Mouse (Mus musculus): Measurements from ENCODE around the gene Hs3st3b1.

Gene Hs3st3b1

DNA sequence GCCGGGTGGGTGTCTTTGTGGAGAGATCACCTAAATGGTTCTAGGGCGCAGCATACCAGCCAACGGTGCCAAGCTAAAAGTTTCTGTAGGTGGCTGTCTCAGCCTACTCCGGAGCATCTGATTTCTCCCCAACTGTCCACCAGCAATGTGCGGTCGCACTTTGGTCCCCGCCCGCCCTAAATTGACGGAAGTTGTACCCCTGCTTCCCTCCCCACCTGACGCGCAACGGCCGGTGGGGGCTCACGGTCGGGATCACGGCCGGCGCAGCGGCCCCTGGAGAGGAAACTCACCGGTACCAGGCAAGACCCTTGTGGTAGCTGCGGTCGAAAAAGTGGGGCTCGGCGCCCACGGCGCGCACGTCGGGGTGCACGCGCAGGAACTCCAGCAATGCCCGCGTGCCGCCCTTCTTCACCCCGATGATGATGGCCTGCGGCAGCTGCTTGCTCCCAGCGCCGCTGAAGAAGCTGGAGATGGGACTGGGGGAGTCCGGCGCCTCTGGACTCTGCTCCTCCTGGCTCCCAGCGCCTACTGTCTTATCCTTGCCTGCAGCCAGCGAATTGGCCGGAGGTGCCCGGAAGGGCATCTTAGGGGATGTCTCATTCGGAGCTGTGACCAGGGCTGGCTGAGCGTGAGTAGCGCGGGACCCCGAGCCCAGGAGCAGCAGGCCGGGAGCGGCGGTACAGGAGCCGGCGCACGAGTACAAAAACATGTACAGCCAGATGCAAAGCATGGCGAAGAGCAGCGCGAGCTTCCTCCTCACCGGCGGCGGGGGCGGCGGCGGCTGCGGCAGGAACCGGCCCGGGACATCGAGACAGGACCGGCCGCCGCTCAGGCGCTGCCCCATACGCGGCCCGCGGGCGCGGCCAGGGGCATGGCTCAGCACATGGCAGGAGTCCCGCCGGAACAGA is 792 bp downstream of the Hs3st3b1 start:
- peak; percentile 15 to 35 for DNase-seq

DNA sequence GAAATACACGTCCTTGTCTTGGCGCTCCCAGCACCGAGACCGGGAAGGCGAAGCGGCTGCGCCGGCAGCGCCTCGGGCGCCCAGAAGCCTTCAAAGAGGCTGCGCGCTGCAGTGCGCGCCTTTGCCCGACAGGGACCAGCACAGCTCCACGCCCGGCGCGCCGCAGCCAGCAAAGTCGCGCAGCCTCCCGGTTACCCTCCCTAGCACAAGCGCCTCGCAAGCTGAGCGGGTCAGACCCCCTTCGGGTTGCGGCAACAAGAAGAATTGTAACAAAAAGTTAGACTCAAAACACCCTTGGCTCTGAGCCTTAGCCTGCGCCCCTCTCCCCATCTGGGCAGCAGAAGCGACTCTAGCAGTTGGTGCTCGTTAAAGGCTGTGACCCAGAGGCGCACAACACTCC is 1.6 kb downstream of the Hs3st3b1 start:
- peak; percentile 66 to 71 for DNase-seq

DNA sequence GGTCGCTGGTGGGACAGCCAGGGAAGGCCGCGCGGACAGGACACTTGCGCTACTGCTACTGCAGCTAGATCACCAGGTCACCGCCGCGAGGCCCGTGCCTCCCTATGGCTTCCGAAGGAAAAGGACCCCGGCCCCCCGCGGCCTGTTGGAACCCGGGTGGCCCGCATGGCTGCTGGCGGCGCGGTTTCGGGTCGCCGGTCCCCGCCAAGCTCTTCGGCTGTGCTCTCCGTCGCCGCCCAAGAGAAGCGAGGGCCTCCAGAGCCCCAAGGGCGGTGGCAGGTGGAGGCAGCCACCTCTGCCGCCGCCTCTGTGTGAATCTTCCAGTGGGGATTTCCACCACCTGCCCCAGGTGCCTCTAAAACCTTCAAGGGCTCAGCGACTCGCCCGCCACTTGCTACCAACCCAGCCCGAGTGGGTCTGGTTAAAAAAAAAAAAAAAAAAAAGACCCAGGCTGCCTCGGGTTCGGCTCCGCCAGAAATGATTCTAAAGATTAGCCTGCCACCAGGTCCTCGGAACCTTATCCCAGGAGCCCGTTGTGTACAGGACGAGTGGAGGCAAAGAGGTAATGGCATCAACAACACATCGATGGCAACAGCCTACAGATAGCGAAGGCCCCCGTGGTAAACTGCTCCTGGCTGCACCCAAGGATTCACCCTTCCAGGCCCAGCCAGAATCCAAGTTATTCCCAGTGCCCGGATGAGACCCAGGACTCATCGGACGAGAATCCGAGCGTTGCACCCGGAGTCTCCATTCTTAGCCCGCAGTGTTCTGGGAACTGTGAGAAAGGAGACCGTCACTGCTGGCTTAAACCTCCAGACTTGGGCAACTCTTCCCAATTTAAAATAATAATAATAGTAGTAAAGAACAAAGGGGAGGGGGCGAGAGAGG is 2.6 kb downstream of the Hs3st3b1 start:
- DNase-seq = no peak

DNA sequence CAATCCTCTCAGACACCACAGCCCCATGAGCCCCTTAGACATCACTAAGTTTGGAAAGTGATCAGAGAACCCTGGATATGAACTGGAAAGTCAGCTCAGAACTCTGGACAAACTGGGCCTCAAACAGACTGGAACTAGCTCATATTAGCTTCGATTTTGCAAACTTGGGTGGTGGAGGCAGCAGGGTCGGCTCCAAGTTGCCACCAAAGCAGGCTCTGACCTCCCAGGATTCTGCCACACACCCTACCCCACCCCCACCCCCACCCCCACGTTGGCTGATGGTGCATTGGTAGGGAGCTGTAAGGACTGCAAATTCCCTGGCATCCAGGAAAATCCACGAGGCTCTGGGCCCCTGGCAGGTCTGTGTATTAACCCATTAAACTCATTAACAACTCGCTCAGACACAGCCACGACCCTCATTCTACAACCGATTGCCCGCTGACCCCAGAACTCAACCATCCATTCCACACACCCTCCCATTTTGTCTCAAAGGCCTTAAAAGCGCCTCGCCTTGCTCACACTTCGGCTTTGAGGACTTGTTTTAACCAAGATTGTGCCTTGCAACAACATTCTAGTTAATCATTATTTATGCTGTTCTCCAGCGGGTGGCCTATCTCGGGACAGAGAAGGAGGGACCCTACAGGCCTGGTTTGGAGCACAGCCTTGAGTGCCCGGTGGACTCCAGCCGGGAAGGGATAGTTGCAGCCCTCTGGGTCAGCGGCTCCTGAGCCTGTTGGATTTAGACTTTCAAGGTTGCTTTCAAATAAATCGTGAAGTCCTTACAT is 3.6 kb downstream of the Hs3st3b1 start:
- DNase-seq = no peak

DNA sequence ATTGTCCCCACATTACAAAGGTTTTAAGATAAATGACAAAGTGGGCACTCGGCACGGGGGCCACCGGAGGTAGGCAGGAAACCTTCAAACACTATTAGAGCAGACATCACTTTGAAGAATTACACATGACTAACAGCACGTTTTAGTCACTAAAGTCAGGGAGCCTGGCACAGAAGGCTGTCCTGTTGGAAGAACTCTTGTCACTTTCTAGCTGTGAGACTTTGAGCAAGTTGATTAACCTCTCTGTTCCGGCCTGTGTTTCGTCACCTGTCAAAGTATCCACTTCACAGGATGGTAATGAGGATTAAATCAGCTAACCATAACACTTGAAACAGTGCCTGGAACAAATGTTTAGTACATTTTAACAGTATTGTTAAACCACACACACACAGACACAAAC is 4.5 kb downstream of the Hs3st3b1 start:
- no peak for DNase-seq

DNA sequence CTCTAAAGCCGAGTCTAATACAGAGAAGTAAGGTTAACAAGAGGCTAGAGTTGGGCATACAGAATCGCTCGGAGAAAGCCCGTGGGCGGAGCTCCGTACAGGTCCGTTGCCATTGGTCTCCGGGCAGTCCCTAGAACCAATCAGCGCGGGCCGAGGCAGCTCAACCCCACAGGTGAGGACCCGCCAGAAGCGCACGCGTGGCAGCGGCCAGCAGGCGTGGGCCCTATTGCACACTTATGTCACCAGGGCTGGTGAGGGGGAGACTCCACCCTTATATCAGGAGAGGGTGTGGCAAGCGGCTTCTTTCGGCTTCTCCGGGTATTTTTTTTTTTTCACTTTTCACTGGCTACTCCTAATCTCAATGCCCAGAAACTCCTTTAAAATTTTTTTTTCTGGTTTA is 7.7 kb downstream of the Hs3st3b1 start:
- peak; percentile 57 to 62 for DNase-seq

DNA sequence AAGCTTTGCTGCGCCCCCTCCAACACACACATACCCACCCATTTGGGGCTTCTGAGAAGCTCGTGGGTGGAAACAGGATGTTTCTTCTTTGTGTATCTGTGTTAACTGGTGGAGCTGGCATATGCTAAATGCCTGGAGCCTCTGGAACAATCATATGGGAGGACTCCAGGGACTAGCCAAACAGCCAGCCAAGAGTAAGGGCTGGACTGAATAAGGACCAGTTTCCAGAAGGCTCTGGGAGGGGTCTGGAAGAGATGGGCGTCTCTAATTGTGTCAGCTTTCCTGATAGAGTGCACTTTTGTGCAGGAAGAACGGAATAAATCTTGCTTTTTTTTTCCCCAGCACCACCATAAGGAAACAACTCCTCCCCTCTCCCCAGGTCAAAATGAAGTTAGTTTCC is 8.2 kb downstream of the Hs3st3b1 start:
- DNase-seq = no peak

DNA sequence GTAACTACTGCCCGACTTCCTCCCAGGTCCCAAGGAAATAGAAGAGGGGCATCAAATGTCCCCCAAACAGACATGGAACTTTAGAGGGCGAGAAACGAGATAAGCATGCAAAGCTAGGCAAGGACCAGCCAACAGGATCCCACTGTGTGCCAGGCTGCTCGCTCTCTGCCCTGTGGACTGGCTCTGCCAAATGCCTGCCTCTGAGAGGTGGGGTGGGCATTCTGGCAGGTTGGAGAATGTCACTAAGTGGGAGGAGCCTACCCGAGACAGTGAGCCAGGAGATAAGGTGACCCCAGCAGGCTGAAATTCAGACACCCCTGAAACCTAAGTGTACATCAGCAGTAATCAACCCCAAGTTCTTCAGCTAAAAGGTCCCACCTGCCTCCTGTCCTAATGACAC is 11.1 kb downstream of the Hs3st3b1 start:
- no peak for DNase-seq

DNA sequence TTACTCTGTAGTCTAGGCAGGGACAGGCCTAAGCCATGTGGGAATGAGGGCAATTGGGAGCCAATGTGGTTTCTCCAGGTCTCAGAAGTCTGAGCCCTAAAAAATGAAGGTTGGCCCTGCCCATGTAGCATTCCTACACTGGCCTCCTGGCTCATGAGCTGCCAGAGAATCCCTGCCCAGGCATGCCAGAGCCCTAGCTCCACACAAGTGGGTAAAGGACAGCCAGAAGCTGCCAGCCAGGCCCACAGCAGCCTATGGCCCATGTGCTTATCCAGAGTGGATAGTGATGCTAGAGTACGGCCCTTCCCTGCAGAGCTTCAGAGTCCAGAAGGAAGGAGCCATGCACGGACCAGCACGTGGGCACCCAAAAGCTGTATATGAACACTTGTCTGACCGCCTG is 12.1 kb downstream of the Hs3st3b1 start:
- DNase-seq = no peak

DNA sequence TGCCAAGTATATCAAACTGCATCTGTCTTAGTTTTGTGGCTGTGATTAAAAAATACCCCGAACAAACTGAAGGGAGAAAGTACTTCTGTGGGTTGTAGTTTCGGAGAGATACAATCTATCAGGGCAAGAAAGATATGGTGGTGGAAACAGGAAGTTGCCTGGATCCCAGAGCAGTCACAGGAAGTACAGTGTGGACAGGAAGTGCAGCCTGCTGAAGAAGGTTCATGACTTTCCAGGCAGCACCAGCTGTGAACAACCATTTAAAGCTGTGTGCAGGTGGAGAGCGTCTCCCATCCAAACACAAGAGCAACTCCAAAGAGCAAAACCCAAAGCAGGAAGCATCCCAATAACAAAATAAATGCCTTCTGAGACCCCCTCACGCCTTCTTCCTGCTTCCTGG is 13.6 kb downstream of the Hs3st3b1 start:
- DNase-seq = peak in 1 of 2 experiments; percentile 17

DNA sequence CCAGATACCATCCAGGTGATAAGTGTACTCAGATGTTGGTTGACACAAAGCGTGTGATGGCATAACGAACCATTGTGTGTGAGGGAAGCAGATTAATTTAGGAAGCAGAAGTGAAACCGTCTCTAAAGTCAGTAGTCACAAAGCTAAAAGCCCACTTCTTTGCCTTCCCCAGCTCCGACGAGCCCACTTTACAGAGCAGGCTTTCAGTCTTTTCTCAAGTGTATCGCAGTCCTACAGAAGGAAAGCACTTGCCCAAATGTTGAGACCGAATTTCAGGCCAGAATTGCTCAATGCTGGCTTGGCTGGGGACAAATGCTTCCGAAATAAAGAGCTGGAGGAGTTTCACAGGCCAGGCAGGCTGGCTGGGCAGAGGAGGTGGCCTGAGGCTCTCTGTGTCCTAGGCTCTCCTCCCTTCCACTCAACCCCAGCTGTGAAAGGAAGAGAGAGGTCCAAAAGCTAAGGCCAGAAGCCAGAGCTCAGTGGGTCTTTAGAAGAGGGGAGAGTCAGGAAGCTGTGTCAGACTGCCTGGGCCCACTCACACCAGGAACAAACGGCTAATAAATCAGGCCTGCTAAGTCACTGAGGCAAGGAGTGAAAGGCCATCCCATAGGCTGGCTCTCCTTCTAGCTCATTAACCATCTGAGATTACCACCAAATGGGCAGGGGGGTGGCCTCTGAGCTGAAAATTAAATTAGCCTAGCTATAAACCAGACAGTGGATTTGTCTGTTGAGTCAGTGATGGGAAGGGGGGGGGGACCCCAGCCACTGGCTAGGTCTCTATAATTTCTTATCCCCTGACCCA is 15.3 kb downstream of the Hs3st3b1 start:
- no peak for DNase-seq

DNA sequence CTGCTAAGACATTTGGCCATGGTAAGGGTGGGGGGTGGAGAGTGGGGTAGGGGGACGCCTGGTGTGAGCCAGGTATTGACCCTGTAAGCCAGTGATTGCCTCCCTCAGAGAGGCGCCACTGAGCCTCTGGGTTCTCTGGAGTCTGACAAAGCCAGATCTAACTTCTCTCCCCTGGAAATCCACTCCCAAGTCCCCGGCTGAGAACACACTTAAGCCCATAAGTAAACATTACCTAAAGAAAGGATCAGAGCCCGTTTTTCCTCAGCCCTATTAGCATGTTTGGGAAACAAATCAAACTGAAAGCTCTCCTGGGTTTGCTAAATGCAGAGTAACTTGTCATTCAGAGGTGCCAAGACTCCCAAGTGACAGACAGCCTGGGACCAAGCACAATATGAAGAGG is 17.3 kb downstream of the Hs3st3b1 start:
- no peak for DNase-seq

DNA sequence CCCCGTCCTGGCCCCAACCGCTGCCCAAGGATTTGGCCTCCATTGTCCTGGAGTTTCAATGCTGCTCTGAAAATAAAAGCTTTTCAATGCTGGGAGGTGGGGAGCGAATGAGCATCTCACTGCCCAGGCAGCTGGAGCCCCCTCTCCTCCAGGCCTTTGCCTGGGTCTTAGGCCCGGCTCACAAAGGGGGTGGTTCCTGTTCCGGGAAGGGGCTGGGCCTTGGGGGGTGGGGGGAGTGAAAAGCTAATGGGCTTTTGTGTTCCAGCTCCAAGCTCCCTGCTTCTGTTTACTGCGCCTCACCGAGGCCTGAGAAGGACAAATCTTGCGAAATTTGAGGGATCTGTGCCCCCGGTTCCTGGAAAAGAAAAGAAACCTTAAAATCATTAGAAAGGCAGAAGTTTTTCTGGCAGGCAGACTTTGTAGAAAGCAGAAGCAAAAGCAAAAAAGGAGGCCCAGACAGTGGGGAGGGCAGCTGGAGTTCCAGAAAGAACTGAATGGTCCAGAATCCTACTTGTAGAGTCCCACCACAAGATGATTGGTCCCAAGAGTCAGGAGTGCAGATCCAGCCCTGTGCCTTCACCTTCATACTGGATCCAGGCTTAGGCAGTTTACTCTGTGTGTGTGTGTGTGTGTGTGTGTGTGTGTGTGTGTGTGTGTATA is 23.5 kb downstream of the Hs3st3b1 start:
- no peak for DNase-seq

DNA sequence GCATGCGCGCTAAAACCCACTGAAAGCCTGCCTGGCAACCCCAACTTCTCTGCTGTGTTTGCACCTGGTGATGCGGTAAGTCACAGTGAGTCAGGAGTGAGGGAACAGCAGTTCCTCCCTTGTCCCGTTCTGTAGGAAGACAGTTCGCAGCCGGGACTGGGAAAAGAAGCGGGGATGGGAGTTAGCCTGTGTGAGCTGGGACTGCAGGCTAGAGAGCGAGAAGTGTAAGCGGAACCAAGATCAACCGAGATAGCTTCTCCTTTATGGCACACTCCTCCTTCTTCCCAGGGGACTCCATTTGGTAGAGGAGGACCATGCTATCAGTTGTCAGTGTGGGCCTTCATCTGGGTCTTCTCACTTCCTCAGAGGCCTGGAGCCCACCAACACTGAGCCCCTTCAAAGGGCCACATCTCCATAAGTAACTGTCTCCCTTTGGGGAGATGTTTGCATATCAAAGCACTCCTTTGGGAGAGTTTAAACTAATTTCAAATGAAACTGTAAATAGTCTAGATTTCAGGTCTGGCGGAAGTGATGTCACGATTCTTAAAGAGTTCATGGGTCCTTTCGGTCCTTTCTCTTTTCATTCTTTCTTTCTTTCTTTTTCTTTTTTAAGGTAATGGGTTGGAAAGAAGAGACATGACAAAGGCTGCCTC is 24.1 kb downstream of the Hs3st3b1 start:
- no peak for DNase-seq

DNA sequence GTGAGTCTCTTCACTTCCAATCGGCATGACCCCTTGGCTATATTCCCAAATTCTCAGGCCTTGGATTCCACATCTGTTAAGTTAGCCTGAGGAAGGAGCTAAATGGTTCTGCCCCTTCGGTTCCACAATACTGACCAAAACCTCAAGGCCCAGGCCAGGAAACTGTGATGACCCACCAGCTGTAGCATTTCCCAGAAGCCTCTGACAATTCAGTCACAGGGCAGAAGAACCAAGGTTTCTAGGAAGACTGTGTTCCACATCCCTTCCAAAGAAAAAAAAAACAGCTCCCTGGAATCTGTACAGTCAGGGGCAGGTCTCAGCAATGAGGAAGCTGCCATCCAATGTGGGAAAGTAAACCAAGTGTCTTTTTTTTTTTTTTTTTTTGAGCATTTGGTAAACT is 25.1 kb downstream of the Hs3st3b1 start:
- DNase-seq = no peak

DNA sequence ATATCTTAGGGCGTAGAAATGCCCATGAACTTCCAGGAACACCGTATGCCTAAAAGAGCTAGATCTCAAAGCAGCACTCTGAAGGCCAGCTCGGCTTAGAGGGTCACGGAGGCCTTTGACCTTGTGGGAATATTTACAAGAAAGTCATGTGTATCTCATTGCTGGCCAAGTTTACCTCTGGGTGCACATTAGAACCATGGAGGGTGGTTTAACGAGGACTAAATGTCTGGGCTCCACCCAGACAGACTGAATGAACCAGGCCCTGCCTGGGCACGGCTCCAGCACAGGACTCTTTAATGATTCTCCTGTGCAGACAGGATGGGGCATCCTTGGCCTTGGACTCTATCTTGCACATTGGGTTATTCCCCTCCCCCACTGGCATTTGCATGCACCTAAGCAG is 27.9 kb downstream of the Hs3st3b1 start:
- no peak for DNase-seq

DNA sequence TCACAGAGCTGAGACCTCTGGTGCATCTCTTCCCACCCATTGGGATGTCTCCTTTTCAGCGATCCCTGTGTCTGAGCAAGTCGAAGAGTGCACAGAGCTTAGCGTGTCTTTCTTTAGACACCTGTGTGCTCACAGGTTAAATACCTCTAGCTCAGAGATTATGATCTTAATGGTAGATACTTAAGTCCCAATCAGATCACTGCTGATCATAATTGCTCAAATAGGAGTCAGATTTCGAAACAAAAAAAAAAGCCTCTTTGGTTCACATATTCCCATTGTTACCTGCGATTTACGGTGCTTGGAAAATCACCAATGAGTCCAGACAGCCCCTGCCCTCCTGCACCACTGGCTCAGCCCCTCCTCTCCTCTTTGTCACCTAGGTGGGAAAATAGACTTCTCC is 28.5 kb downstream of the Hs3st3b1 start:
- no peak for DNase-seq

DNA sequence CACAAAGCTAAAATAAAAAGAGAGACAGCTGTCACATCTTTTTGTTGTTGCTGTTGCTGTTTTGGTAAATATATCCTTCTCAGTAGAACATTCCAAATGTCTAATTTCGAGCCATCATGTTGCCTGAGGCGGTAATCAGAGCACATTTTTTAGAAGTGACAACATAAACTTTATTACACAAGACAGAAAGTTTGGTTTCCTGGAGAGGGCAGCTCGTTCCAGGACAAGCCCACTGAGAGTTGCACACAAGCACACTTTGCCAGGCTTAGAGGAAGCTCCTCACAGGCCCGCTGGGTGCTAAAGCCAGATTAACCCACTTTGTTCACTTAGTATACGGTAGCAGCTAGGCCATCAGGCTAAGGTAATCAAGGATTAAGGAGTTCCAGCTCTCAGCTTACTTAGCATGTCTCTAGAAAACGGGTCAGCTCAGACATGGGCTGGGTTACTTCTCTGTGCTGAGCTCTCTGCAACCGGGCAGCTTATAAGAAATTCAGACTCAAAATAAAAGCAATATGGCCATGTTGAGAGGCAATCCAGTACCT is 30.5 kb downstream of the Hs3st3b1 start:
- DNase-seq = no peak

DNA sequence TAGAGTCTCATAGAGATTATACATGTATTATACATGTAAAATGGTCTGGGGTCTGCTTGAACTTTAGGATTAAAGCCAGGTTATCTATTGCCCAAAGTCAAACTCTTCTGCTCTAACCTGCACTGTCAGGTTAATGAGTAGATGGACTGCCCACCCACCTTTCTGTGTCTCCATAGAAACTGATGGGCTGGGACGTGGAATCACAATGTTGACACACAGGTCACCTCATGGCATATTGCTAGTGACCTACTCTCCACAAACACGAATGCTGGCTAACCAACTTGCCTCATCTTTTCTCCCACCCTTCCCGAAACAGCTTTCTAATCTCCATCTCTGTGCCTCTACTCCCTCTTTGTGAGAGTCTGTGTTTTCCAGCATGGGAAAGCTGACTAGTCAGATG is 38.7 kb downstream of the Hs3st3b1 start:
- no peak for DNase-seq

DNA sequence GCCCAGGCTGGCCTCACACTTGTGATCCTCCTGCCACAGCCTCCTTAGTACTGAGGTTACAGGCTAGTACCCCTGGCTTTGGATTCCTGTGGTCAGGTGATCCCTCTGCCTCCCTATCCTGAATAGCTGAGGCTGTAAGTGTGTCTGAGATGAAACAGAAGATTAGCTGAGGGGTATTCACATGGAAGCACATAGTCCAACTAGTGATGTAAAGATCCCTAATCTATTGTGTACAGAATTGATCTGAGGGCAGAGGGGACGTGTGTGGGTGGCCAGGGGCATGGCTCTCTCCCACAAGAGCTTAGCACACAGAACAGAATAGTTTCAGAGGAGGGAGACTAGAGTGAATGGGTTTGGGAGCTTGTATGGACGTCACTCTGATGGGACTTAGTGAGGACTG is 41.8 kb downstream of the Hs3st3b1 start:
- DNase-seq = no peak

DNA sequence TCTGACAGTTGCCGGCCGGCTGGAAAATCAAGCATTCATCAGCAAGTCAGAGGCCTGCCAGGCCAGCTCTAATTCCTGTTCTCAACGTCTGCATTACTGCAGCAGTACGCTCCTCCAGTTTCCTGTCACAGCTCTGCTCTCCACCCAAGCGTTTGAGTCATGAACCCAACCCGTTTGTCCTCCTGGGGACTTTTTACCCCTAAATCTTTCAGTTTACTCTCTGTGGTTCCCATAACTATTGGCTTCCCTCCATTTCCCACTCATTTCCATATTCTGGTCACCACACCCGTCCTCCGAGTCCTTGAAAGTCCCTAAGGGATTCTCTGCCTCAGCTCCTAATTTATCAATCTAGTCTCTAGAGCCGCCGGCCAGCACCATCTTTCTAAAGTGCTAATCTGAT is 42.8 kb downstream of the Hs3st3b1 start:
- DNase-seq = no peak

Data from thymus, postnatal 36 days (tissue).